Mouse (Mus musculus) megakaryocyte, embryonic 14.5 days (primary cell): ENCODE data around the gene Rffl.

ENCODE experiments used
- FLI1 ChIP-seq: IDR thresholded peaks from 2 replicates; pipeline ENCODE4 v1.6.1; 2012; ENCODE audit warnings: low read length, inconsistent platforms, mixed read lengths
- GATA1 ChIP-seq: IDR thresholded peaks from 3 replicates; pipeline ENCODE4 v1.6.1; 2012; ENCODE audit warnings: mixed read lengths, low read length, inconsistent platforms, borderline replicate concordance

DNA sequence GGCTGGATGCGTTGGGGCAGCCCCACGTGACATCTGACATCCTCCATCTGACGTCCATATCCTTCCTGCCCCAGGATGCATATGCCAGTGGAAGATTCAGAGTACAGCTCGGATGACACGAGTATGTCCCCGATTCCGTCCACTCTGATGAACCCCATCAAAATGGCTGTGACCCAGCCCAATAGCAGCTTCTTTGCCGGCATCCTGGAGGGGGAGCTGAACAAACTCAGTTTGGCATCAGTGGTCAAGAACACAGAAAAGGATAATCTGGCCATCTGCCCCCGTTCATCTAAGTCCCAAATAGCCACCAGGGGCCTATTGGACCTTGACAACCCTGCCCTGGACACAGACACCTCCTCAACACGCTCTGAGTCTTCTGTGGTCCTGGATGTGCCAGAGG lies 26.5 kb upstream of the Rffl start:
- TF ChIP-seq GATA1 (no peak), FLI1 (no peak)
